Mouse (Mus musculus) heart, embryonic 14.5 days (tissue): ENCODE results near the gene Fam129a. TPM values are rescaled to one million over a fixed set of nuclear protein-coding genes. Genes with fewer than 3 reads are reported as not detected.

Experiments used
- ATAC-seq: fragments of 200-750 bp; cut with Nextera tagmentation; 2 replicates; pipeline ENCODE4 v1.8.0; 2017; ENCODE audit warnings: low read depth, moderate TSS enrichment; ENCODE audit not compliant: insufficient number of reproducible peaks, insufficient read depth, low FRiP score
- H3K27ac ChIP-seq, 2 experiments: fragments of 200-500 bp in 1 of 2; fragments of 300-500 bp in 1 of 2; sonication (generic) in 1 of 2; replicated peaks in 1 of 2; 2 replicates each; pipeline ENCODE4 v1.5.1; 2012 to 2014; ENCODE audit warnings: low read depth in 2 of 2, low read length in 2 of 2, control low read depth in 1 of 2, mild to moderate bottlenecking in 1 of 2, mixed read lengths in 1 of 2; ENCODE audit not compliant: control insufficient read depth in 1 of 2, insufficient read depth in 1 of 2
- H3K27me3 ChIP-seq: fragments of 300-500 bp; sonication (generic); 2 replicates; pipeline ENCODE4 v1.6.1; 2014; ENCODE audit warnings: mild to moderate bottlenecking, low read length, control low read depth; ENCODE audit not compliant: control insufficient read depth, insufficient read depth
- H3K36me3 ChIP-seq: fragments of 300-500 bp; sonication (generic); 2 replicates; pipeline ENCODE4 v1.6.1; 2014; ENCODE audit warnings: mild to moderate bottlenecking, control low read depth, low read length, mixed read lengths; ENCODE audit not compliant: control insufficient read depth, insufficient read depth
- H3K4me1 ChIP-seq, 2 experiments: fragments of 200-500 bp in 1 of 2; fragments of 300-500 bp in 1 of 2; sonication (generic) in 1 of 2; 2 replicates each; pipeline ENCODE4 v1.6.1; 2012 to 2014; ENCODE audit warnings: low read length in 2 of 2, control low read depth in 1 of 2, mixed read lengths in 1 of 2; ENCODE audit not compliant: control insufficient read depth in 2 of 2, insufficient read depth in 2 of 2
- H3K4me2 ChIP-seq: fragments of 300-500 bp; sonication (generic); 2 replicates; pipeline ENCODE4 v1.6.1; 2014; ENCODE audit warnings: mild to moderate bottlenecking, low read length
- H3K4me3 ChIP-seq, 2 experiments: fragments of 200-500 bp in 1 of 2; fragments of 300-500 bp in 1 of 2; sonication (generic) in 1 of 2; 2 replicates each; pipeline ENCODE4 v1.5.1; 2012 to 2014; ENCODE audit warnings: low read length in 2 of 2, mild to moderate bottlenecking in 2 of 2, control low read depth in 1 of 2, low read depth in 1 of 2, moderate library complexity in 1 of 2; ENCODE audit not compliant: control insufficient read depth in 1 of 2, insufficient read depth in 1 of 2
- H3K9ac ChIP-seq: fragments of 300-500 bp; sonication (generic); 2 replicates; pipeline ENCODE4 v1.6.1; 2014; ENCODE audit warnings: mild to moderate bottlenecking, low read length
- H3K9me3 ChIP-seq: fragments of 300-500 bp; sonication (generic); 2 replicates; pipeline ENCODE4 v1.6.1; 2016; ENCODE audit warnings: low read length, control low read depth; ENCODE audit not compliant: control insufficient read depth
- WGBS: fragments of 180-500 bp; shearing (Covaris S2); extraction: QIAGEN DNeasy Blood & Tissue Kit; methylation state at CpG from one replicate; pipeline ENCODE4 v1.1.7; 2014; 5-methylcytosine and 5-hydroxymethylcytosine counted together
- polyA plus RNA-seq: library from polyadenylated mRNA; unstranded; fragments of >200 nt; fragmentation: Nextera tagmentation; extraction: Ambion mirVana; gene quantifications from 2 replicates; pipeline ENCODE4 v1.2.1, GENCODE M21; 2014

Gene Fam129a
- polyA plus RNA-seq, 1 experiment from 2014 or later = 5.8 TPM

DNA sequence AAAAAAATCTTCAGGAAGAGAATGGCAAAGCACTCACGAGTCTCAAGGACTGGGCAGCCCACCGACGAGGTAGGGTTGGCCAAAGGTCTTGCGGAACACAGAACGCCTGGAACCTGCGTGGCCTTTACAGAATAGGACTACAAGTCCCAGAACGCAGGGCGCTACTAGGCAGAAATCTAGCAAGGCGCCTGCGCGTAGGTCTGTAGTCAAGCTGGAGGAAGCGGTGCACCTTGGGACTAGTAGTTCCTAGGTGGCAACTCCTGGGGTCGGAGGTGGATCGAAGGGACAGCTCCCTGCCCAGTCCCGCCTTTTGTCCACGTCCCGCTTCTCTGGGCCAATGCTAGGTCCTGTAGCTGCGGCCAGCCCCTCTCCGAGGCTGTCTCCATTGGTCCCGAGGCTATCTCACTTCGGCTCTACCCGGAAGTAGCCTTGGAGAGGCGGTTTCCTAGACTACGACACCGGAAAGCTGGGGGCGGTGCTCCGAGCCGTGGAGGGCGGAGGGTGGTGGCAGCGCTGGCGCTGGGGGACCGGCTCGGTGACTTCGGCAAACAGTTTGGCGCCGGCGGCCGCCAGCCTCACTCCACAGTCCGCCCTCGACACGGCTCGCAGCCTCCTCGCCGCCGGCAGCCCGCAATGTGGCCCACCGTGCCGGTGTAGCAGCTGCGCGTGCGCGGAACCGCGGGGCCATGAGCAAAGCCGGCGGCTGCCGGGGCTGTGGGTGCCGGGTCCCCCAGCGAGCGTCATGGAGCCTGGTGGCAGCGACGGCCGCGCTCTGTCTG, 184.1 kb downstream of the Fam129a start, which contains the start of gene Edem3:
Edem3 (plus strand) TSS at position 491 of the 779 bp plus-strand sequence.
- Histone ChIP-seq H3K27ac (peak within 1 kb of the TSS; percentile 48 to 84), H3K4me3 (peak within 1 kb of the TSS; percentile 76 to 79), H3K4me1 (peaks cover 0 to 17% of the 10 kb centered on the region in 2 experiments; a peak in 2 of 4 replicates), H3K27me3 (no peaks in the 10 kb centered on the region), H3K9me3 (no peaks in the 10 kb centered on the region), H3K36me3 (peaks cover 6% of the 10 kb centered on the region; the same call in 1 of the 2 replicates), H3K9ac (peak within 1 kb of the TSS; percentile 84), H3K4me2 (peak within 1 kb of the TSS; percentile 97)
- peak; percentile 100 for ATAC-seq
- under 1% methylated on average over 64 of the region's 64 CpGs for WGBS

GRCm38 (mm10) chr1:151755660-151756424, 184.9 kb downstream of the Fam129a start:
- H3K9me3 ChIP-seq = no peaks in the 10 kb centered on the region
- peak overlapping the region; percentile 76 to 79 for H3K4me3 ChIP-seq
- peak; percentile 5 for ATAC-seq
- H3K36me3 ChIP-seq = peaks cover 11% of the 10 kb centered on the region
- H3K27ac ChIP-seq = peak overlapping the region; percentile 48 to 84
- 3% methylated on average over 36 of the region's 36 CpGs for WGBS
- H3K9ac ChIP-seq = peak overlapping the region; percentile 84
- no peaks in the 10 kb centered on the region for H3K27me3 ChIP-seq
- H3K4me2 ChIP-seq = peak overlapping the region; percentile 97
- H3K4me1 ChIP-seq = peaks cover 0 to 17% of the 10 kb centered on the region in 2 experiments; a peak in 2 of 4 replicates

GRCm38 (mm10) chr1:151756425-151756728, 185.4 kb downstream of the Fam129a start:
- Histone ChIP-seq H3K9ac (peak overlapping the region; percentile 84), H3K4me3 (peak overlapping the region; percentile 76 to 79; a peak in 3 of 4 replicates), H3K27me3 (no peaks in the 10 kb centered on the region), H3K36me3 (peaks cover 16% of the 10 kb centered on the region), H3K9me3 (no peaks in the 10 kb centered on the region), H3K27ac (peak overlapping the region in 1 of 2 experiments; percentile 84; a peak in 1 of 4 replicates), H3K4me2 (peak overlapping the region; percentile 97), H3K4me1 (peaks cover 0 to 17% of the 10 kb centered on the region in 2 experiments; a peak in 2 of 4 replicates)
- 7% methylated on average over 1 of the region's 1 CpGs for WGBS
- no peak for ATAC-seq

DNA sequence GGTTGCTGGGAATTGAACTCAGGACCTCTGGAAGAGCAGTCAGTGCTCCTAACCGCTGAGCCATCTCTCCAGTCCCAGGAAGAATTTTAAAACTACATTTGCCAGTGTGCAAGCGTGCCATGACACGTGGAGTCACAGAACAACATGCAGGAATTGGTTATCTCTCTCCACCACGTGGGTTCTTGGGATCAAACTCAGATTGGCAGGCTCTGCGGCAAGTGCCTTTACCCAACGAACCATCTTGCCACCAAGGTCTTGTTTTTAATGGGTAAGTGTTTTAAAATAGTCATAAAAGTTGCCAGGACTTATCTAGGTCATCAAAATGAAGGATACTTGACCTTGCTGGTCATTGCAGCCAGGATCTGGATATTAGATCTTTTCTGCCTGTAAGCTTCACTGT, 187.3 kb downstream of the Fam129a start:
- no peak overlapping the region for H3K4me2 ChIP-seq
- H3K36me3 ChIP-seq = peaks cover 19% of the 10 kb centered on the region
- H3K27ac ChIP-seq = no peak overlapping the region
- H3K27me3 ChIP-seq = no peaks in the 10 kb centered on the region
- no peak overlapping the region for H3K9ac ChIP-seq
- no peak for ATAC-seq
- no peak overlapping the region for H3K4me3 ChIP-seq
- WGBS = 81% methylated on average over 6 of the region's 6 CpGs
- no peaks in the 10 kb centered on the region for H3K9me3 ChIP-seq
- H3K4me1 ChIP-seq = peaks cover 0 to 17% of the 10 kb centered on the region in 2 experiments; a peak in 2 of 4 replicates

DNA sequence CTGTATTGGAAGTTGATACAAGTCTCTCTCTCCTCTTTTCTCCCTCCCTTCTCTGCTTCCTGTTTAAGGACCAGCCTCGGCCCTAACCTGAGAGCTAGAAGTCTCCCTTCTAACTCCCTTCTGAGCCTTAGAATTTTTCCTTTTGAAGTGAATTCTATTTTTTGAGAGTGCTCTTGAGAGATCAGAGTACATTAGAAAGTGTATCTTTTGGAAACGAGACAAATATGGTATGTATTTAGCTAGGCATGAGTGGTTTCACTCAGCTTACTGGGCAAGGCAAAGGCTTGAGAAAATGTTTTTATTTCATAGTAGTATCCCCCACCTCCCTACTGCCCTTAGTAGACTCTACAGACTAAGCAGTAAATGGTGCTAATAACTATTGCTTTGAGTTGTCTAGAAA, 188.0 kb downstream of the Fam129a start:
- H3K4me2 ChIP-seq = no peak overlapping the region
- no peaks in the 10 kb centered on the region for H3K27me3 ChIP-seq
- peaks cover 0 to 24% of the 10 kb centered on the region in 2 experiments; a peak in 2 of 4 replicates for H3K4me1 ChIP-seq
- H3K27ac ChIP-seq = no peak overlapping the region
- no peaks in the 10 kb centered on the region for H3K9me3 ChIP-seq
- H3K36me3 ChIP-seq = peaks cover 19% of the 10 kb centered on the region
- no peak overlapping the region for H3K9ac ChIP-seq
- ATAC-seq = no peak
- H3K4me3 ChIP-seq = no peak overlapping the region
- 76% methylated on average over 2 of the region's 2 CpGs for WGBS

- Histone ChIP-seq H3K4me1 (peaks cover 0 to 8% of the 10 kb centered on the region in 2 experiments; a peak in 1 of 4 replicates), H3K9me3 (no peaks in the 10 kb centered on the region), H3K4me3 (no peak overlapping the region), H3K4me2 (no peak overlapping the region), H3K27ac (no peak overlapping the region), H3K9ac (no peak overlapping the region), H3K36me3 (peaks cover 19% of the 10 kb centered on the region), H3K27me3 (no peaks in the 10 kb centered on the region)
- 57% methylated on average over 3 of the region's 3 CpGs for WGBS
- no peak for ATAC-seq
Measured at GRCm38 (mm10) chr1:151764236-151764635, 193.2 kb downstream of the Fam129a start.

GRCm38 (mm10) chr1:151766166-151766565, 195.2 kb downstream of the Fam129a start:
- H3K27ac ChIP-seq = no peak overlapping the region
- ATAC-seq = no peak
- no peak overlapping the region for H3K9ac ChIP-seq
- H3K9me3 ChIP-seq = no peaks in the 10 kb centered on the region
- peaks cover 0 to 8% of the 10 kb centered on the region in 2 experiments; a peak in 1 of 4 replicates for H3K4me1 ChIP-seq
- 67% methylated on average over 2 of the region's 2 CpGs for WGBS
- H3K36me3 ChIP-seq = peaks cover 17% of the 10 kb centered on the region
- H3K4me3 ChIP-seq = no peak overlapping the region
- H3K4me2 ChIP-seq = no peak overlapping the region
- H3K27me3 ChIP-seq = no peaks in the 10 kb centered on the region
